8 mouse cellular contexts compared by ENCODE assay signal in genomic region chr17:29493461-29493980, GRCm38 (mm10). TPM values are rescaled to one million over a fixed set of nuclear protein-coding genes. Genes with fewer than 3 reads are reported as not detected.
DNase-seq lines count a peak whose midpoint lies in the region; ATAC-seq and TF ChIP-seq lines count a peak whose summit lies in the region.

No protein-coding gene starts in this region.

- H3K9ac ChIP-seq in heart, embryonic 16.5 days (ENCODE audit: low read length): 0 out of 2 replicates have a peak overlapping the region, but pooled peaks have one; percentile 10
- peak overlapping the region; percentile 93; the same call in 1 of the 2 replicates for H3K9ac ChIP-seq in embryonic facial prominence, embryonic 14.5 days (ENCODE audit: low read depth, low read length)
- peak overlapping the region; percentile 100 for H3K9ac ChIP-seq in liver, embryonic 16.5 days (ENCODE audit: low read depth, low read length)

- 0 out of 2 replicates have a peak overlapping the region, but pooled peaks have one; percentile 24 for H3K27ac ChIP-seq in heart, embryonic 16.5 days (ENCODE audit: low read length)
- H3K27ac ChIP-seq in embryonic facial prominence, embryonic 14.5 days (replicated peaks; ENCODE audit: low read depth, low read length): peak overlapping the region; percentile 13; the same call in 1 of the 2 replicates
- H3K27ac ChIP-seq in liver, embryonic 16.5 days (ENCODE audit: low read length): peak overlapping the region; percentile 98

- H3K27me3 ChIP-seq in heart, embryonic 16.5 days (ENCODE audit: control insufficient read depth, insufficient read depth, low read length): no peaks in the 10 kb centered on the region
- H3K27me3 ChIP-seq in E14TG2a.4 (ENCODE audit: insufficient read depth, low read length): no peaks in the 10 kb centered on the region
- no peaks in the 10 kb centered on the region for H3K27me3 ChIP-seq in embryonic facial prominence, embryonic 14.5 days (replicated peaks; ENCODE audit: control insufficient read depth, insufficient read depth, low read length)
- no peaks in the 10 kb centered on the region for H3K27me3 ChIP-seq in liver, embryonic 16.5 days (ENCODE audit: control insufficient read depth, insufficient read depth, low read depth, low read length)

- ATAC-seq in heart, embryonic 16.5 days (replicated peaks; ENCODE audit: extremely low read depth, insufficient read depth, low FRiP score): no peak
- ATAC-seq in embryonic facial prominence, embryonic 14.5 days (ENCODE audit: low read depth): no peak
- no peak for ATAC-seq in liver, embryonic 16.5 days (ENCODE audit: low read depth)

- H3K36me3 ChIP-seq in heart, embryonic 16.5 days (ENCODE audit: control insufficient read depth, insufficient read depth): peaks cover 8% of the 10 kb centered on the region
- H3K36me3 ChIP-seq in E14TG2a.4 (ENCODE audit: insufficient read depth, low read length): peaks cover 55% of the 10 kb centered on the region
- peaks cover 15% of the 10 kb centered on the region for H3K36me3 ChIP-seq in embryonic facial prominence, embryonic 14.5 days (ENCODE audit: control insufficient read depth, insufficient read depth, low read length)
- peaks cover 36% of the 10 kb centered on the region for H3K36me3 ChIP-seq in liver, embryonic 16.5 days (ENCODE audit: control insufficient read depth, insufficient read depth)

- DNase-seq in heart, adult 18-20 months: no peak
- no peak for DNase-seq in embryonic facial prominence, embryonic 14.5 days (ENCODE audit: low spot score)
- no peak for DNase-seq in retina, postnatal 1 day
- DNase-seq in embryo, embryonic 10.5 days (ENCODE audit: low spot score): no peak
- DNase-seq in ovary, adult 18-20 months (ENCODE audit: low spot score): no peak

- 77% methylated on average over 11 of the region's 11 CpGs for WGBS in heart, embryonic 16.5 days
- WGBS in embryonic facial prominence, embryonic 14.5 days: 70% methylated on average over 11 of the region's 11 CpGs
- 59% methylated on average over 11 of the region's 11 CpGs for WGBS in liver, embryonic 16.5 days (ENCODE audit: insufficient replicate concordance)

- H3K4me2 ChIP-seq in heart, embryonic 16.5 days (ENCODE audit: low read depth, low read length): peak overlapping the region; percentile 82
- peak overlapping the region; percentile 92 for H3K4me2 ChIP-seq in embryonic facial prominence, embryonic 14.5 days (ENCODE audit: low read depth, low read length)
- H3K4me2 ChIP-seq in liver, embryonic 16.5 days (ENCODE audit: low read depth, low read length): peak overlapping the region; percentile 70

- peak overlapping the region; percentile 97 for H3K4me3 ChIP-seq in heart, embryonic 16.5 days (ENCODE audit: low read length)
- peak overlapping the region; percentile 96 for H3K4me3 ChIP-seq in E14TG2a.4 (replicated peaks; ENCODE audit: low read length)
- peak overlapping the region; percentile 96; the same call in 1 of the 2 replicates for H3K4me3 ChIP-seq in embryonic facial prominence, embryonic 14.5 days (ENCODE audit: low read depth, low read length)
- peak overlapping the region; percentile 96 for H3K4me3 ChIP-seq in liver, embryonic 16.5 days (ENCODE audit: low read depth, low read length)

- peaks cover 18% of the 10 kb centered on the region for H3K4me1 ChIP-seq in heart, embryonic 16.5 days (ENCODE audit: control insufficient read depth, insufficient read depth, low read length)
- peaks cover 57% of the 10 kb centered on the region for H3K4me1 ChIP-seq in E14TG2a.4 (replicated peaks; ENCODE audit: low read depth, low read length)
- H3K4me1 ChIP-seq in embryonic facial prominence, embryonic 14.5 days (ENCODE audit: control insufficient read depth, insufficient read depth, low read length): peaks cover 11% of the 10 kb centered on the region
- peaks cover 51% of the 10 kb centered on the region for H3K4me1 ChIP-seq in liver, embryonic 16.5 days (ENCODE audit: control insufficient read depth, low read depth, low read length)

- no peaks in the 10 kb centered on the region for H3K9me3 ChIP-seq in heart, embryonic 16.5 days (replicated peaks; ENCODE audit: control insufficient read depth, low read length)
- H3K9me3 ChIP-seq in E14TG2a.4 (ENCODE audit: low read length): no peaks in the 10 kb centered on the region
- H3K9me3 ChIP-seq in embryonic facial prominence, embryonic 14.5 days (ENCODE audit: control insufficient read depth, low read length): no peaks in the 10 kb centered on the region
- no peaks in the 10 kb centered on the region for H3K9me3 ChIP-seq in liver, embryonic 16.5 days (replicated peaks; ENCODE audit: control insufficient read depth, low read length)

- TF ChIP-seq CTCF in E14TG2a.4 (conservative IDR thresholded peaks at IDR 0.05; ENCODE audit: low read length): no peak

RNA-seq across cellular contexts. Expression of gene Pim1, which starts 3.0 kb away (rescaled TPM):
- polyA plus RNA-seq in heart, embryonic 16.5 days (2015; fragmentation: Nextera tagmentation; extraction: Ambion mirVana): 14.4 and 15.7 TPM in 2 replicates
- total RNA-seq in heart, adult 18-20 months (2021): 10 to 100 TPM; 12.7 to 21.2 TPM
- 10.7 and 13.6 TPM in 2 replicates for polyA plus RNA-seq in embryonic facial prominence, embryonic 14.5 days (2014; fragmentation: Nextera tagmentation; extraction: Ambion mirVana)
- 74.7 and 80.0 TPM in 2 replicates for polyA plus RNA-seq in liver, embryonic 16.5 days (2015; fragmentation: Nextera tagmentation; extraction: Ambion mirVana)

RNA-seq across cellular contexts. Expression of gene Gm17657, which starts 55.9 kb away (rescaled TPM):
- polyA plus RNA-seq in heart, embryonic 16.5 days (2015; fragmentation: Nextera tagmentation; extraction: Ambion mirVana): not detected in 2 replicates
- total RNA-seq in heart, adult 18-20 months (2021): not detected
- polyA plus RNA-seq in embryonic facial prominence, embryonic 14.5 days (2014; fragmentation: Nextera tagmentation; extraction: Ambion mirVana): not detected in 2 replicates
- polyA plus RNA-seq in liver, embryonic 16.5 days (2015; fragmentation: Nextera tagmentation; extraction: Ambion mirVana): not detected in 2 replicates

RNA-seq across cellular contexts. Expression of gene Tbc1d22b, which starts 56.1 kb away (rescaled TPM):
- 9.1 and 9.9 TPM in 2 replicates for polyA plus RNA-seq in heart, embryonic 16.5 days (2015; fragmentation: Nextera tagmentation; extraction: Ambion mirVana)
- total RNA-seq in heart, adult 18-20 months (2021): 10 to 100 TPM; 12.5 to 13.3 TPM
- polyA plus RNA-seq in embryonic facial prominence, embryonic 14.5 days (2014; fragmentation: Nextera tagmentation; extraction: Ambion mirVana): 12.3 and 12.6 TPM in 2 replicates
- 2.7 TPM in 2 replicates for polyA plus RNA-seq in liver, embryonic 16.5 days (2015; fragmentation: Nextera tagmentation; extraction: Ambion mirVana)

RNA-seq across cellular contexts. Expression of gene Tmem217, which starts 58.7 kb away (rescaled TPM):
- 0.85 and 1.3 TPM in 2 replicates for polyA plus RNA-seq in heart, embryonic 16.5 days (2015; fragmentation: Nextera tagmentation; extraction: Ambion mirVana)
- not detected for total RNA-seq in heart, adult 18-20 months (2021)
- 0.18 and 0.30 TPM in 2 replicates for polyA plus RNA-seq in embryonic facial prominence, embryonic 14.5 days (2014; fragmentation: Nextera tagmentation; extraction: Ambion mirVana)
- polyA plus RNA-seq in liver, embryonic 16.5 days (2015; fragmentation: Nextera tagmentation; extraction: Ambion mirVana): 0.22 TPM in 1 of 2 replicates, not detected in the other

Comparison
In these comparisons a context has a peak if more than half of its experiments do, and no peak if none do; other contexts are left out.
1. H3K27ac ChIP-seq: peak in every context shown above with its lines; median percentile 98 in liver, embryonic 16.5 days; 24 in heart, embryonic 16.5 days; 13 in embryonic facial prominence, embryonic 14.5 days.
2. H3K9ac ChIP-seq: peak in every context shown above with its lines; median percentile 100 in liver, embryonic 16.5 days; 93 in embryonic facial prominence, embryonic 14.5 days; 10 in heart, embryonic 16.5 days.